Mouse (Mus musculus) lung, postnatal 14 days (tissue): Measurements from ENCODE around the gene B3gnt2.
A peak's percentile ranks its signal among the peaks of the same experiment; 100 is the strongest.
"Not testable (repeated sequence)": the region's sequence is repeated elsewhere in the genome, so short reads cannot be mapped to it uniquely, and the experiment has no call there.

Source experiments
- DNase-seq: peaks from one replicate; pipeline ENCODE4 v3.0.0; 2021

The B3gnt2 gene

DNA sequence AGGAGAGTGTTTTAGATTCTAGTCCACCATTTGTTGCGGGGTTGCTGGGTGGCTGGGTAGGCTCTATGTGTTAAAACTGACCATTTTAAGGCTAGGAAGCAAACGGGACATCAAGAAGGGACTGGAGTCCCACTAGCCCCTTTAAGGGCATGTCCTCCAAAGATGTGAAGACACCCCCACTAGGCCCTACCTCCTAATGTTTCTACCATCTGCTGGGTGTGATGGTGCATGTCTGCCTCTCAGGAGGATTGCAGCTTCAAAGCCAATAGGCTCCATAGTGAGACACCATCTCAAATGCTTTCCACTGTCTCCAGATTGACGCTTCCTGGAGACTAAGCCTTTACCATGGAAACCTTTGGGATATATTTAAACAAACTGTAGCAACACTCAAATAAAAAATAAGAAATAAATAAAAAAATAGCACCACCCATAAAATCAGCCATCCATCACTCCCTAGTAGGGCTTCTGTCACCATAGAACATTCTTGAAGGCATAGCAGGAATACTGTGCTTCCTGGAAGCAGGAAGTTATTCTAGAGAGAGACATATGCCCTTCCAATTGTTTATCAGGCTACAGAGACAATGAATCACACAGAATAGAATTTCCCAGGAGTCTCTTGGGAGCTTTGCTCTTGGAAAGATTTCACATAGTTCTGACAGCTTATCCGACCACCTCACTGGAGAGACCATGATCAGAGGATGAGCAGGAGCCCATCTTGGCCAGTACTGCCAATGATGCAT lies 97.0 kb downstream of the B3gnt2 start:
- DNase-seq = no peak

GRCm38 (mm10) chr11:22763055-22763454 lies 97.7 kb downstream of the B3gnt2 start:
- no peak for DNase-seq

DNA sequence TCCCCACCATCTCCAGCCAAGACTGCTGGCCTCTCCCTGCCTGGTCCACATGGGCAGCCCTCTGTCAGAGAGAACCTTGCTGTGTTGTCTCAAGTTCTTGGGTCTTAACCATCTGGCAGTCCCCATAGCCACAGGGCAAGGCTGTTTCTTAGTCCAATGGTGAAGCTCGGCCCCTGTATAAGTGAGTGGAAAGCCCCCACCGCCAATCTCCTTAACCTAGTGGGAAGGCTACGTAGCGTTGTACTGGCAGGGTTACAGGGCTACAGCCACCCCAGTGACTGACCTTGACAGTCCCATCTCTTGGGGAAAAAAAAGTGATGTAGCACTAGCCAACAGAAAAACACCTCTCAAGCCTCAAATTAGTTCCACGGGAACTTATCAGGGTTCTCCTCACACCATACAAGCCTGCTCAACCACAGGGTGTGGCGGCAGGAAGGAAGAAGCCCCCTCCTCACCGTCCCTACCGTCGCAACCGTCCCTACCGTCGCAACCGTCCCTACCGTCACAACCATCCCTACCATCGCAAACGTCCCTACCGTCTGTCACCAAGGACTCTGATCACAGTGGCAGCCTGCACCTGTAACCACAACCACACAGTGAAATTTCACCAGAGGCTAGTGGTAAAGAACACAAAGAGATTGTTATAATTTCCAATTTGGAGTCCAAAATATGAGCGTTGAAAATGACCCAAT lies 98.4 kb downstream of the B3gnt2 start:
- DNase-seq = no peak

- DNase-seq = no peak
These were observed 101.0 kb downstream of the B3gnt2 start for GRCm38 (mm10) chr11:22759783-22760182.

DNA sequence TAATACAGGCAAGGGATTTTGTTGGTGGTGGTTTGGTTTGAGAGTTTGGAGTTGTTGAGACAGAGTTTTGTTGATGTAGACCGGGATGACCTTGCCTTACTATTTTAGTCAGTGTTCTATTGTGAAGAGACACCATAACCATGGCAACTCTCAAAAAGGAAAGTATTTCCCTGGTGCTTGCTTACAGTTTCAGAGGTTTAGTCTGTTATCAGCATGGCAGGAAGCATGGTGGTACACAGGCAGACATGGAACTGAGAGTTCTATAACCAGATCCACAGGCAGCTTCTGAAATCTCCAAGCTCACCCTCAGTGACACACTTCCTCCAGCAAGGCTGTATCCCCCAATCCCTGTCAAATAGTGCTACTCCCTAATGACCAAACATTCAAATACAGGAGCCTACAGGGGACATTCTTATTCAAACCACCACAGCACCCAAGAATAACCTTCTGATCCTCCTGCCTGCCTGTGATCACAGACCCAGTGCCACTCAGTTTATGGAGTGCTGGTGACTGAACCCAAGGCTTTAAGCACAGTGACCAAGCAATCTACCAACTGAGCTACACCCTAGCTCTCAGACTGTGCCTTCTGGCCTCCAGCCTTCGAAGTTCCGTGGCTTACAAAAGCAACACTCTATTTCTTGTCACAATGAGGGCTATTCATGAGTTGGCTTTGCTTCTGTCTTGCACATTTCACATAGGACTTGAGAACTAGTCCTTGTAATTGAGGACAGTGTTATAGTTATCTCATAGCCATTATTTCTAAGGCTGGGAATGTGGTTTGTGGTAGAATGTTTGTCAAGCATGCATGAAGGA lies 104.4 kb downstream of the B3gnt2 start:
- DNase-seq = no peak

- DNase-seq = no peak
These were observed 105.6 kb downstream of the B3gnt2 start for GRCm38 (mm10) chr11:22755180-22755579.

- DNase-seq = no peak
These were observed 108.2 kb downstream of the B3gnt2 start for GRCm38 (mm10) chr11:22752596-22752995.

- DNase-seq = no peak
These were observed 109.2 kb downstream of the B3gnt2 start for GRCm38 (mm10) chr11:22751592-22751991.

DNA sequence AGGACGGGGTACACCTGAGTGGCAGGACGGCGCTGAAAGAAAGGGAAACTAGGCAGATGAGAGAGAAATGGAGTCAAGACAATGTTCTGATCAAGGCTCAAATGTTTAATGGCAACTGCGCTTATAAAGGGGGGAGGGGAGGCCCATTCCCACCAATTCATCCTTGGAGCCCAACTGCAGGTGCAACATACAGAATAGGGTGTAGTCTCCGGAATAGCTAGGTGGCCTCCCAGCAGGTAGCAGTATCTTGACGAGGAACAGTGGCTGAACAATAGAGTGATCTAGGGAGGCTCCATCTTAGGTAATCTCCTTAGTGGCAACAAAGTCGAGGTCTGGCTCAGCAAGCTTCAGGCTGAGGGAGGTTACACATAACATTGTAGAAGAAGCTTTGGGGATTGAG lies 113.4 kb downstream of the B3gnt2 start:
- DNase-seq = no peak

DNA sequence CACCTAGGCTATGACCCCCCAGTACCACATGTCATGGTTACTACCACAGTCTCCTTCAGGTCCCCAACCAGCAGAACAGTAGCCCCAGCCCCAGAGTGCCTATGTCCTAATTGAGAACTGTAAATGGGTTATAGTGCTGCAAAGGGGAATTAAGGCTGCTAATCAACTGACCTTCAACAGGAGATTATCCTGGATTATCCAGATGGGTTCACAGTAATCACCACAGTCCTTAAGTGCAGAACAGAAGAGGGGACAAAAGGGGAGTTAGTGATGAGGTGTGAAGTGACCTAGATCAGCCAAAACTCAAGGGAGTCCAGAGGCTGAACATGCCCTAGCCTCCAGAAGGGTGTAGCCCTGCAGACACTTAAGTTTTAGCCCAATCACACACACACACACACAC lies 115.4 kb downstream of the B3gnt2 start:
- DNase-seq = no peak

DNA sequence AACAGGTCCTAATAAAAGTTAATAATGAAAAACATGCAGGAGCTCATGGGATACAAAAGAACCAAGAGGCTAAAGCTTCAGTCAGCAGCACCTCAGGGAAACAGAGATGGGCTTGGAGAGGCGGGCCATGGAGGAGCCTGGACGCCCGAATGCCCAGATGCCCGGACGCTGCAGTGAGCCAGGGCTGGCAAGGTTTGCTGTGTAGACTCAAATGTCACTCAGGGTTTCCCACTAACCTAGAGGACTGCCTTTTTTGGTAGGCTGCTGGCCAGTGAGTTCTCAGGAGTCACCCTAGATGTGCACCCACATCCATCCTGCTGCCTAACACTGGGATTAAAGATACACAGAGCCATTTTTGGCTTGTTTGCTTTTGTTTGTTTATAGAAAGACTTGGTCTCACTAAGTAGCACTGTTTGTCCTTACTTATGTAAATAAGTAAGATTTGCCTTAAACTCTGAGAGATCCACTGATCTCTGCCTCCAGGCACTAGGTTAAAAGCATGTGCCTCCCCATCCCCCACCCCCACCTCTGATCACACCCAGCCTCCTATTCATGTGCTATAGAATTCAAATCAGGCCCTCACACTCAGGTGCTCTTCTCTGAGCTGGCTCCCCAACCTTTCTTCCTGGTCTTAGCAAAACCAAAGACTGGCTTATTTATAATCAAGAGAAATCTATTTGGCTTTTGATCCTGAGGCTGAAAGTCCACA lies 117.0 kb downstream of the B3gnt2 start:
- peak; percentile 9 for DNase-seq

DNA sequence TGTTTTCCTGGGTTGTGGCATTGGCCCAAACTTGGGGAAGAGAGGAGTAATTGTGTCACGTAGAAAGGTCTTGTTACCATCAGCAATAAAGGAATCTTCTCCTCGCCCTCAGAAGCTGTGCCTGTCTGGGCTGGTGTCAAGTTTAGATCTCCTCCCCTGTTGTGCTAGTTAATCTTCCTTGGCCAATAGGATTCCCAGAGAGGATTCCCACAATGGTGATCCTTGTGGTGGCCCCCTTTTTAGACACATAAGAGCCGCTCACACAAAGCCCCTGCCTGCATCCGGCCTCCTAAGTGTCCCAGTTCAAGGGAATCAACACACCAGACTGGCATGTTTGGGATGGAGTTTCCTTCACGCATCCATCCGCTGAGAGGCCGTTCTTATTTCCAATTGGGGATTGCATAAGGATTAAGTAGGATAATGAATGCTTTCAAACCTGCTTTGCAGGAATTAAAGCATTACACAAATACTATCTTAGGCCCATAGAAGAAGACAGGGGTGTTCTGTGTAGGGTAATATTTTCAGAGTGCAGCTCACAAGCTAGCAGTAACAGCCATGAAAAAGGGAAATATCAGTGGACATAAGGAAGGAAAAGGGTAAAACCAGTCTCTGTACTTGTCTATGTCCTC lies 118.6 kb downstream of the B3gnt2 start:
- no peak for DNase-seq

- no peak for DNase-seq
These were observed 119.3 kb downstream of the B3gnt2 start for GRCm38 (mm10) chr11:22741436-22741835.

- no peak for DNase-seq
These were observed 121.1 kb downstream of the B3gnt2 start for GRCm38 (mm10) chr11:22739497-22740288.

GRCm38 (mm10) chr11:22736521-22737225 lies 124.1 kb downstream of the B3gnt2 start:
- no peak for DNase-seq

DNA sequence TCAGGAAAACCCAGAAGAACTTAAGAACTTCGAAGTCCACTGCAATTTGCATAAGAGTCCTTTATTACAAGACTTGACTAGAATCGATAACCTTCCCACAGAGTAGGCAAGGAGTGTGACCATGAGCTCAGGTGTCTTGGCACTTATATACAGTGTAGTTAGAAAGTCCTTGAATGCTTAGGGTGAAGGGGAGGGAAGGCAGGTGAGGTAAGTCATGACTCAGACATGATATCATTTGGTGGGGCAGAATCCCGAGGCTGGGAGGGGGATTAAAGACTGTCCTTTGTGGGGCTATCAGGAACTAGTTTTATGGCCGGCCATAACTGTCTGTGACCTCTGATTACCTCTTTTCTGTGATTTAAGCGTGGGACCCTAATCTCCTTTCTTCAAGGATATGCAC lies 125.6 kb downstream of the B3gnt2 start:
- DNase-seq = not testable (repeated sequence)

GRCm38 (mm10) chr11:22733936-22734335 lies 126.8 kb downstream of the B3gnt2 start:
- no peak for DNase-seq

- DNase-seq = no peak
These were observed 127.9 kb downstream of the B3gnt2 start for GRCm38 (mm10) chr11:22732907-22733306.

GRCm38 (mm10) chr11:22723096-22723495 lies 137.7 kb downstream of the B3gnt2 start:
- DNase-seq = no peak

DNA sequence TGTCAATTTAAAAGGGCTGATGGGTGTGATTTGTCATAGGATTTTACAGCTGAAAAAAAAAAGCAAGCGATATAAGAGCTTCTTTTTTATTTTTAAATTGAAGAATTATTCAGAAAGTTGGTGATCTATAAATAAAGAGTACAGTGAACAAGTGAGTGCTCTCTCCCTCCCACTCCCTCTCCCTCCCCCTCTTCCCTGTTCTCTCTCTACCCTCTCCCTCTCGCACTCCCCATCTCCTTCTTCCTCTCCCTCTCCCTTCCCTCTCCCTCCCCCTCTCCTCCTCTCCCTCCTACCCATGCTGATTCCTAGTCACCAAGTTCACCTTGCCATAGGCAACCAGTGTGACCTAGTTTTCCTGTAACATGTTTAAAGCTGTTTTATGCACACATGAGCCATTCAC lies 140.7 kb downstream of the B3gnt2 start:
- DNase-seq = no peak

DNA sequence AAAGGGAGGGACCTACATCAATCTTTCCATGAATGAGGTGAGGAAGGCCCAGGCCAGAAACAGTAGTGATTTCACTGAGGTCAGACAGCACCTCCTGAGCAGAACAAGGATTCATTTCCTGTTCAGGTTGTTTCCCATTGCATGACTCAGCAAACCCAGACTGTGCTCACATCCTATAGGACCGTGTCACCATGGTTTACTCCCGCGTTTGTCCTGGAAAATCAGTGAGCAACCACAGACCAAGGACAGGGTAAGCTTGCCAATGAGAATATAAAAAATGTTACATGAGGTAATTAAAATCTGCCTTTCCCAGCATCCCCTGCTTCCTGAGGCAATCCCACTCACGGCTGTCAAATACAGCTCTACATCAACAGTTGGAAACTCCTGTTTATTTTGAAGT lies 141.2 kb downstream of the B3gnt2 start:
- DNase-seq = no peak
